Mouse (Mus musculus) MEL-GATA-1-ER (cell line): Measurements from ENCODE around the gene Slc19a3.

Experiments
- DNase-seq: peaks from one replicate; pipeline ENCODE4 v3.0.0-alpha.2; 2012; ENCODE audit warnings: low read depth; ENCODE audit errors: extremely low read depth

Gene Slc19a3

DNA sequence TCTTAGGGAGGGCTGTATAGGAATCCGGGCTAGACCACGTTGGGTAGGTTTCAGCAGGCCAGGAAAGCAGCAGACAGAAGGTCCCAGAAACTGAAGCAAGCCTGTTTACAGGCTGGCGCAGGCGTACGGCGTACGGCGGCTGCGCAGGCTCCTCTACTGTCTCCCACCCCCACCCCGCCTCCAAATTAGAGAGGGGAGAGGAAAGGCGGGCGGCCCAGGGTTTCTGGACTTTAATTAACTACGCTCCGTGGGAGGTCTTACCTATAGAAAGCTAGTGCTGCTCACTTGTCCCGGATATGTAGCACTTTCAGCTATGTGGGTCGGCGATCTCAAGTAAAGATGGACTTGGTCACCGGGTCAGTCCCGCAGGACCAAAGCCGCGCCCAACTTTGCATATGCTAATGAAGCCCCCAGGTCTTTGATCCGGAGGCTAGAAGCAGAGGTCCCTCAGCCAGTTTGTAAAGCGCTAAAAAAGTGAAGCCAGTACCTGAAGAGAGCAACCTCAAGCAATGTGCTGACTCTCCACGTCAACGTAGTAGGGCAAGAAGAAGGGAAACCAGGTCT is at the start of gene Slc19a3:
TSS of gene Slc19a3 (minus strand) at position 340 of the 564 bp plus-strand sequence.
- DNase-seq = no peak

DNA sequence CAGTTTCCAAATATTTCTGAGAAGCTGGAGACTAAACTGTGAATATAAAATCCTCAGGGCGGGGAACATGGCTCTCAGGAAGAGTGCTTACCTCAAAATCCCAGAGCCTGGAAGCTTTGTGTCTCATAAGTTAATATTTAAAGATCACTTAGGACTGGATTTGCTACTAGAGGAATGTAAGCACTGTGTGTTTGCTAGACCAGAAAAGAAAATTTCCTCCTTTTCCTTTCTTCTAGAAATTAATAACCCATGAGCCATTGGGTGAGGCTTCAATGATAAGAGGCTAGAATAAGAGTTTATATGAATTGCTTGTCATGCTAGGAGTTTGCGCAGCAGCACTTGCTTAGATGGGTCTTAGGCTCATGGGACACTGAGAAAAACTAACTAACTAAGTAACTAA is 46.5 kb upstream of the Slc19a3 start:
- no peak for DNase-seq

GRCm38 (mm10) chr1:83077016-83077415 is 38.8 kb upstream of the Slc19a3 start:
- no peak for DNase-seq

DNA sequence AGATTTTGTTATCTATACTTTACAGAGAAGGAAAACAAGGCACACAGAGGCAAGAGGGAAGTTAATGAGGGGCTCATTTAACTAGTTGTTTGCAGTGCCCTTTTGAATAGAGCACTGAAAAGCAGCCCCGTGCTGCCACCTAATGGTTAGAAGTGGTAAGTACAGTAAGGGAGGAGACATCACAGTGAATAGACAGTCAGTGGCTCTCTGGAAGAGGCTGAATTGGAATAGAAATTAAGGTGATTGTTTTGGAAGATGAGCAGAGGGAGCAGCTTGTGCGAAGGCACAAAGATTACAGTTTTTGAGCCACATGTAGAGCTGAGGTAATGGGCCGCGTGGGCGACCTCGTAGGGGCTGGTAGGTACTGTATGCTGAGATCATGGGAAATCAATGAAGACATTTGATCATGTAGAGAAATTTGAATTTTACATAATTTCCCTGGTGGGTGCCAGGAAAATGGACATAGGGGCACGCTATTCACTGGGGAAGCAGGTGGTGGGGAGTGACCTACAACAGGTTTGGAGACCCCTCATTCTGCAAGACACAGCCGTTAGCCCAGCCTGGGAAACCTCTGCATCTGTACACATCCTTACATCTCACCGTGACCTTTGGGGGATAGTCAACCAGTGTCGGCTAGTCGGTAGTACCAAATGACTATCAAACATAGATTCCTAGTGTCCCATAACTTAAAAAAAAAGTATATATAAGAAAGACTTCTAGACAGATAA is 38.1 kb upstream of the Slc19a3 start:
- DNase-seq = peak; percentile 14

- DNase-seq = no peak
Observed at GRCm38 (mm10) chr1:83075526-83076189, 37.4 kb upstream of the Slc19a3 start.

- no peak for DNase-seq
Observed at GRCm38 (mm10) chr1:83067205-83067604, 29.0 kb upstream of the Slc19a3 start.

DNA sequence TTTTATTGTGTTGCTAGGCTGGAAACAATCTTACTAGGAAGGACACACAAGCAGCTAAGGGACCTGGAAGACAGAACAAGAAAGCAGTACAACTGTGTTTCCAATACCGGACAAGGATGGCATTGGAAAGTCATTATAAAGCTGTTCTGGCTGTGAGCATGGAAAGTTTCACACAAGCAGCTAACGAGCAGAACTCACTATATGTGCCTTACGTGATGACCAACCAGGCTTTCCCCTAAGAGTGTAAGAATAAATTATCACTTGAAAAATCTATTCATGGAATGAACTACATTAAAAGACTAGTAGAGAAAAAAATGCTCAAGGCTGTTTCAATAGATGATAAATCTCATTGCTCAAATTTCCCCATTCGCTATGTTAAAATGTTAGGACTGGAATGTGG is 28.3 kb upstream of the Slc19a3 start:
- no peak for DNase-seq

- peak; percentile 7 for DNase-seq
Observed at GRCm38 (mm10) chr1:83064851-83065250, 26.6 kb upstream of the Slc19a3 start.

DNA sequence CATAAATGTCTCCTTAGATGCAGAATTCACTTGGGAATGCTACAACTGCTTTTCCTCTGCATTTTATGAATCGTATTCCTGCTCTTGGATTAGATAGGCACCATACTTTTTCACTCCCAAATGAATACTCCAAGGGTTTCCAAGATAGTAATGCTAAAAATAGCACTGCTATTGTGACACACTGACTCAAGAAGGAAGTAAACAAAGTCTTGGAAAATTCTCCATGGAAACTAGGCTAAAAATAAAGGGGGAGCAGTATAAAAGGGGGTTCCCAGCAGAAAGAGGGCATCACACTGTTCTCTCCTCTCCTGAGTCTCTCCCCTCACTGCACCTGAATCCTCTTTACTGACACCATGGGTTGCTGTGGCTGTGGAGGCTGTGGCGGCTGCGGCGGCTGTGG is 22.4 kb upstream of the Slc19a3 start, which contains the start of gene Krtap28-13:
TSS of gene Krtap28-13 (plus strand) at position 288 of the 400 bp plus-strand sequence.
- no peak for DNase-seq

- no peak for DNase-seq
Observed at GRCm38 (mm10) chr1:83059278-83059677, 21.0 kb upstream of the Slc19a3 start, which contains the start of gene A030005K14Rik. Gene A030005K14Rik (minus strand): TSS chr1:83059378.

GRCm38 (mm10) chr1:83058481-83058880 is 20.2 kb upstream of the Slc19a3 start:
- no peak for DNase-seq

DNA sequence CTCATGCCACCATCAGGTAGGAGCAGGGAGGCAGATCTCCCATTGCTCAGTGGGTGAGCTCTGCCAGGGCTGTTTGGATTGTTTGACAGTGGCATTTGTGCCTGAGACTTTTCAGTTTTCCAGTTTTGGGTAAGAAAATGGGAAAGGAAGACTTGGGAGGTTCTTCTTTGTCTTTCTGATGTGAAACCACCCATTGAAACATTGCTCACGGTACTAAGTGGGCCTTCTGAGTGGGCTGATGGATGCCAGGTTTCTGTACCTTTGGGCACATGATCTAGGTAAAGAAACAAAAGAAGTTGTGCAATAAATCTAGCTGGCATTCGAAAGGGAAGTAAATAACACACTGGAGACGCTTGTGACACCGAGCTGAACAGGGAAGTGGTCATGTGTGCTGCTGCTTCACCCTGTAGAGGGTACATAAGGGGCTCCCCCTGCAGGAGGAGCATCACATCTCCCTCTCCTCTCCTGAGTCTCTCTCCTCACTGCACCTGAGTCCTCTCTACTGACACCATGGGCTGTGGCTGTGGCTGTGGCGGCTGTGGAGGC is 6.7 kb upstream of the Slc19a3 start, which contains the start of gene Gm47969:
TSS of gene Gm47969 (plus strand) at position 51 of the 546 bp plus-strand sequence.
- no peak for DNase-seq

GRCm38 (mm10) chr1:83042380-83042779 is 4.1 kb upstream of the Slc19a3 start, which contains the start of gene Krtap28-10:
Gene Krtap28-10 (minus strand): TSS chr1:83042480.
- DNase-seq = no peak

GRCm38 (mm10) chr1:83039080-83039479 is 832 bp upstream of the Slc19a3 start:
- DNase-seq = no peak

- DNase-seq = no peak
Observed at GRCm38 (mm10) chr1:83036892-83037667, 1.2 kb downstream of the Slc19a3 start.

DNA sequence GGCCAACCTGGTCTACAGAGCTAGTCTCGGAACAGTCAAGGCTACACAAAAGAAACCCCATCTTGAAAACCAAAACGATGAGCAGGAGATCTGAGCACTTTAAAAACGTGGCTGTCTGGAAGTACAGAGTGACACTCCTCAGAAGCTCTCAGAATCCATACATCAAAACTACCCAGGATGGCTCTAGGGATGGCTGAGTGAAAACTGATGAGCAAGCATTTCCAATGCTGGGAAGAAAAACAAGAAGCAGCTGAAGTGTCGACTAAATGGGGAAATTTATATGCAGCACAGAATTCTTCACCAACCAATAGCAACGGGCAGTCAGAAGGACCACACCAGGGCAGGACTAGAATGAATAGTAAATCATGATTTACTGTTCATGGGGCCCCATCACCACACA is 3.7 kb downstream of the Slc19a3 start:
- DNase-seq = no peak

- DNase-seq = no peak
Observed at GRCm38 (mm10) chr1:83032508-83032907, 5.7 kb downstream of the Slc19a3 start.

GRCm38 (mm10) chr1:83031950-83032349 is 6.3 kb downstream of the Slc19a3 start:
- DNase-seq = no peak

DNA sequence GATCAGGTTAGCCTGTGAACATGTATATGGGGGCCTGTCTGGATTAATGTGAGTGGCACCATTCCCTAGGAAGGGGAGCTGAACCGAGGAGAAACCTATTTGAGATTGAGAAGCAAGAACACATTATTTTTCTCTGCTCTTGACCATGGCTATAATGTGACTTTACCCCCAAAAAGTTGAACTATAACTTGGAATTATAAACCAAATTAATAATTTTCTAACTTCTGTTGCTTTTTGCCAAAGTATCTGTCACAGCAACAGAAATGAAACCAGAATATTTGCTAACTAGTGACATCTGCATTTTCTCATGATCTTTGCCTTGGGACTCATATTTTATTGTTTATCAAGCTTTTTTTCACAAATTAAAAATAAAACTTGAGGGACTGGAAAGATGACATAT is 21.7 kb downstream of the Slc19a3 start:
- DNase-seq = no peak

DNA sequence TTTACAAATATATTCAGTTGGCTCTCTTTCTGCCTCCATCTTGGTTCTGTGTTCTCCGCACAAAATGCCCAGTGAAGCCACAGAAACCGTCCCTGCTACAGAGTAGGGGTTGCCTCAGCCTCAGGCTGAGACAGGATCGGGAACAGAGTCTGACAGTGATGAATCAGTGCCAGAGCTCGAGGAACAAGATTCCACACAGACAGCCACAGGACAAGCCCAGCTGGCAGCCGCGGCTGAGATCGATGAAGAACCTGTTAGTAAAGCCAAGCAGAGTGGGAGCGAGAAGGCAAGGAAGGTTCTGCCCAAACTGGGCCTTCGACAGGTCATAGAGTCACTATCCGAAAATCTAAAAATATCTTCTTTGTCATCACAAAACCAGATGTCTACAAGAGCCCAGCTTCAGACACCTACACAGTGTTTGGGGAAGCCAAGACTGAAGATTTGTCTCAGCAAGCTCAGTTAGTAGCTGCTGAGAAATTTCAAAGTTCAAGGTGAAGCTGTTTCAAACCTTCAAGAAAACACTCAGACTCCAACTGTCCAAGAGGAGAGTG is 22.8 kb downstream of the Slc19a3 start:
- no peak for DNase-seq

- DNase-seq = no peak
Observed at GRCm38 (mm10) chr1:83014477-83014876, 23.8 kb downstream of the Slc19a3 start.
